In genomic region chr14:20654690-20655421, GRCm38 (mm10) we compare ENCODE assay signal across 23 mouse cellular contexts. TPM values are rescaled to one million over a fixed set of nuclear protein-coding genes. Genes with fewer than 3 reads are reported as not detected.
DNase-seq lines count a peak whose midpoint lies in the region; ATAC-seq and TF ChIP-seq lines count a peak whose summit lies in the region.
"Had no signal": no experiment of that assay in that cellular context is flagged by ENCODE, and none has a peak within 500 bp of the region (broad histone marks: within the 10 kb centered on the region; RNA-seq: fewer than 3 reads in every experiment).

No protein-coding gene starts in this region.

- no peak overlapping the region for H3K4me3 ChIP-seq in heart, embryonic 14.5 days (ENCODE audit: control insufficient read depth in 1 of 2, insufficient read depth in 1 of 2, low read depth in 1 of 2, low read length in 2 of 2)
- H3K4me3 ChIP-seq in embryonic fibroblast, embryonic 13.5 days (ENCODE audit: insufficient read depth, low read length): no peak overlapping the region
- no peak overlapping the region for H3K4me3 ChIP-seq in intestine, postnatal 0 days (ENCODE audit: low read depth, low read length)
- H3K4me3 ChIP-seq: embryonic facial prominence, embryonic 13.5 days; layer of hippocampus, adult 2 months; megakaryocyte, embryonic 14.5 days had no signal

- peak; percentile 54 for DNase-seq in adrenal gland, postnatal 14 days
- no peak for DNase-seq in adrenal gland, postnatal 25 days
- no peak for DNase-seq in heart, adult 18-20 months
- no peak for DNase-seq in gastrocnemius, postnatal 4 days (ENCODE audit: low spot score in 2 of 2)
- DNase-seq: B cell, adult 2 months; cerebellum, adult 11 months; left cerebral cortex, postnatal 4 days; lung, embryonic 14.5 days; spleen, adult 18-20 months had no signal

- H3K9me3 ChIP-seq in heart, embryonic 14.5 days (ENCODE audit: control insufficient read depth, low read length): no peaks in the 10 kb centered on the region
- no peaks in the 10 kb centered on the region for H3K9me3 ChIP-seq in intestine, postnatal 0 days (ENCODE audit: control insufficient read depth)
- H3K9me3 ChIP-seq: embryonic facial prominence, embryonic 13.5 days; megakaryocyte, embryonic 14.5 days had no signal

- ATAC-seq in heart, embryonic 14.5 days (ENCODE audit: insufficient number of reproducible peaks, insufficient read depth, low FRiP score, low read depth): no peak
- ATAC-seq in monocyte, adult 5-6 weeks (replicated peaks; ENCODE audit: insufficient number of reproducible peaks, low FRiP score, low TSS enrichment, poor library complexity, severe bottlenecking): peak; percentile 76
- ATAC-seq in intestine, postnatal 0 days: no peak
- ATAC-seq: intestine, embryonic 16.5 days; midbrain, embryonic 16.5 days had no signal

- no peak for TF ChIP-seq CTCF in embryonic fibroblast, embryonic 13.5 days (IDR thresholded peaks at IDR 0.05; ENCODE audit: borderline replicate concordance, insufficient read depth, low read length)
- TF ChIP-seq CTCF in intestine, postnatal 0 days (IDR thresholded peaks at IDR 0.05; ENCODE audit: low read depth): no peak

- peaks cover 14 to 21% of the 10 kb centered on the region in 2 experiments for H3K4me1 ChIP-seq in heart, embryonic 14.5 days (ENCODE audit: control insufficient read depth in 2 of 2, insufficient read depth in 2 of 2, low read length in 2 of 2)
- H3K4me1 ChIP-seq in embryonic fibroblast, embryonic 13.5 days (ENCODE audit: control insufficient read depth, insufficient read depth, low read length): 0 out of 2 replicates have a peak, but pooled peaks cover 2% of the 10 kb centered on the region
- H3K4me1 ChIP-seq in intestine, postnatal 0 days (replicated peaks; ENCODE audit: control insufficient read depth, insufficient read depth, low read length): no peaks in the 10 kb centered on the region
- H3K4me1 ChIP-seq: embryonic facial prominence, embryonic 13.5 days had no signal

- H3K27ac ChIP-seq in heart, embryonic 14.5 days (replicated peaks in 1 of 2; ENCODE audit: control insufficient read depth in 1 of 2, insufficient read depth in 1 of 2, low read depth in 2 of 2, low read length in 2 of 2): peak overlapping the region; percentile 15 to 52; a peak in 2 of 4 replicates
- H3K27ac ChIP-seq in embryonic fibroblast, embryonic 13.5 days (ENCODE audit: insufficient read depth, low read length): peak overlapping the region; percentile 35; the same call in 1 of the 2 replicates
- no peak overlapping the region for H3K27ac ChIP-seq in intestine, postnatal 0 days (ENCODE audit: low read depth, low read length)
- H3K27ac ChIP-seq: embryonic facial prominence, embryonic 13.5 days; hindbrain, embryonic 14.5 days; kidney, postnatal 0 days; layer of hippocampus, adult 2 months had no signal

- H3K4me2 ChIP-seq in heart, embryonic 14.5 days (ENCODE audit: low read length): no peak overlapping the region
- H3K4me2 ChIP-seq in intestine, postnatal 0 days (replicated peaks; ENCODE audit: low read depth): no peak overlapping the region
- H3K4me2 ChIP-seq: embryonic facial prominence, embryonic 13.5 days; hindbrain, embryonic 14.5 days; liver, embryonic 11.5 days; lung, embryonic 14.5 days had no signal

- 60% methylated on average over 9 of the region's 9 CpGs for WGBS in heart, embryonic 14.5 days
- WGBS in intestine, postnatal 0 days: 68% methylated on average over 9 of the region's 9 CpGs

- H3K36me3 ChIP-seq in heart, embryonic 14.5 days (ENCODE audit: control insufficient read depth, insufficient read depth, low read length): peaks cover 4% of the 10 kb centered on the region; the same call in 1 of the 2 replicates
- H3K36me3 ChIP-seq in intestine, postnatal 0 days (ENCODE audit: control insufficient read depth, insufficient read depth): no peaks in the 10 kb centered on the region
- H3K36me3 ChIP-seq: embryonic facial prominence, embryonic 13.5 days had no signal

- no peaks in the 10 kb centered on the region for H3K27me3 ChIP-seq in heart, embryonic 14.5 days (ENCODE audit: control insufficient read depth, insufficient read depth, low read length)
- H3K27me3 ChIP-seq in intestine, postnatal 0 days (replicated peaks; ENCODE audit: control insufficient read depth, insufficient read depth, low read length): no peaks in the 10 kb centered on the region
- H3K27me3 ChIP-seq: embryonic facial prominence, embryonic 13.5 days had no signal

- no peak overlapping the region for H3K9ac ChIP-seq in heart, embryonic 14.5 days (ENCODE audit: low read length)
- H3K9ac ChIP-seq in intestine, postnatal 0 days (ENCODE audit: low read depth, low read length): no peak overlapping the region
- H3K9ac ChIP-seq: embryonic facial prominence, embryonic 13.5 days; hindbrain, embryonic 14.5 days; lung, embryonic 14.5 days had no signal

- TF ChIP-seq POLR2A in embryonic fibroblast, embryonic 13.5 days (IDR thresholded peaks at IDR 0.05; ENCODE audit: low read depth, low read length): no peak

RNA-seq across cellular contexts. Expression of gene Myoz1, which starts 1.5 kb away (rescaled TPM):
- not detected in 2 replicates for total RNA-seq in adrenal gland, postnatal 14 days (2021)
- not detected in 2 replicates for total RNA-seq in adrenal gland, postnatal 25 days (2021)
- 18.5 and 20.2 TPM in 2 replicates for polyA plus RNA-seq in heart, embryonic 14.5 days (2014; fragmentation: Nextera tagmentation; extraction: Ambion mirVana)
- total RNA-seq in heart, adult 18-20 months (2021): under 1 TPM; 0.35 to 0.54 TPM
- polyA plus RNA-seq in embryonic fibroblast, embryonic 13.5 days (2011; ENCODE audit: insufficient read length, low read depth, missing spikeins): not detected in 2 replicates
- total RNA-seq in monocyte, adult 5-6 weeks (2017): 1.1 TPM in 1 of 3 replicates, not detected in the others
- not detected in 2 replicates for polyA plus RNA-seq in intestine, postnatal 0 days (2015; fragmentation: Nextera tagmentation; extraction: Ambion mirVana)
- 1,000 to 10,000 TPM; 1,287 to 1,360 TPM for total RNA-seq in gastrocnemius, postnatal 4 days (2021)
- total RNA-seq: layer of hippocampus, adult 2 months; left cerebral cortex, adult 18-20 months; left cerebral cortex, postnatal 4 days had no signal
- polyA plus RNA-seq: cortical plate, adult 2 months; hindbrain, embryonic 14.5 days had no signal

RNA-seq across cellular contexts. Expression of gene Synpo2l, which starts 13.3 kb away (rescaled TPM):
- total RNA-seq in adrenal gland, postnatal 14 days (2021): 0.19 and 0.71 TPM in 2 replicates
- total RNA-seq in adrenal gland, postnatal 25 days (2021): 0.18 TPM in 1 of 2 replicates, not detected in the other
- 153 and 172 TPM in 2 replicates for polyA plus RNA-seq in heart, embryonic 14.5 days (2014; fragmentation: Nextera tagmentation; extraction: Ambion mirVana)
- total RNA-seq in heart, adult 18-20 months (2021): 10 to 100 TPM; 87.3 to 87.9 TPM
- 0.33 TPM in 1 of 2 replicates, not detected in the other for polyA plus RNA-seq in embryonic fibroblast, embryonic 13.5 days (2011; ENCODE audit: insufficient read length, low read depth, missing spikeins)
- total RNA-seq in monocyte, adult 5-6 weeks (2017): not detected in 3 replicates
- 0.23 and 0.27 TPM in 2 replicates for polyA plus RNA-seq in intestine, postnatal 0 days (2015; fragmentation: Nextera tagmentation; extraction: Ambion mirVana)
- 100 to 1,000 TPM; 274 to 291 TPM for total RNA-seq in gastrocnemius, postnatal 4 days (2021)

RNA-seq across cellular contexts. Expression of gene Usp54, which starts 14.0 kb away (rescaled TPM):
- 13.5 and 14.8 TPM in 2 replicates for total RNA-seq in adrenal gland, postnatal 14 days (2021)
- 13.2 and 16.7 TPM in 2 replicates for total RNA-seq in adrenal gland, postnatal 25 days (2021)
- polyA plus RNA-seq in heart, embryonic 14.5 days (2014; fragmentation: Nextera tagmentation; extraction: Ambion mirVana): 5.5 and 6.1 TPM in 2 replicates
- 10 to 100 TPM; 12.0 to 14.4 TPM for total RNA-seq in heart, adult 18-20 months (2021)
- polyA plus RNA-seq in embryonic fibroblast, embryonic 13.5 days (2011; ENCODE audit: insufficient read length, low read depth, missing spikeins): 7.1 and 8.4 TPM in 2 replicates
- total RNA-seq in monocyte, adult 5-6 weeks (2017): 0.57 to 5.1 TPM (median 2.0 TPM) in 3 replicates
- 2.2 and 2.6 TPM in 2 replicates for polyA plus RNA-seq in intestine, postnatal 0 days (2015; fragmentation: Nextera tagmentation; extraction: Ambion mirVana)
- total RNA-seq in gastrocnemius, postnatal 4 days (2021): 10 to 100 TPM; 12.6 to 14.3 TPM

RNA-seq across cellular contexts. Expression of gene Sec24c, which starts 19.3 kb away (rescaled TPM):
- 137 and 149 TPM in 2 replicates for total RNA-seq in adrenal gland, postnatal 14 days (2021)
- 119 and 125 TPM in 2 replicates for total RNA-seq in adrenal gland, postnatal 25 days (2021)
- 69.2 and 75.7 TPM in 2 replicates for polyA plus RNA-seq in heart, embryonic 14.5 days (2014; fragmentation: Nextera tagmentation; extraction: Ambion mirVana)
- 10 to 100 TPM; 95.8 to 97.9 TPM for total RNA-seq in heart, adult 18-20 months (2021)
- 85.1 and 91.8 TPM in 2 replicates for polyA plus RNA-seq in embryonic fibroblast, embryonic 13.5 days (2011; ENCODE audit: insufficient read length, low read depth, missing spikeins)
- 156 to 200 TPM (median 191 TPM) in 3 replicates for total RNA-seq in monocyte, adult 5-6 weeks (2017)
- 51.0 and 53.8 TPM in 2 replicates for polyA plus RNA-seq in intestine, postnatal 0 days (2015; fragmentation: Nextera tagmentation; extraction: Ambion mirVana)
- total RNA-seq in gastrocnemius, postnatal 4 days (2021): 10 to 100 TPM; 95.4 to 97.9 TPM

RNA-seq across cellular contexts. Expression of gene Fut11, which starts 39.9 kb away (rescaled TPM):
- total RNA-seq in adrenal gland, postnatal 14 days (2021): 17.0 and 18.7 TPM in 2 replicates
- total RNA-seq in adrenal gland, postnatal 25 days (2021): 18.0 and 22.5 TPM in 2 replicates
- 16.5 and 17.8 TPM in 2 replicates for polyA plus RNA-seq in heart, embryonic 14.5 days (2014; fragmentation: Nextera tagmentation; extraction: Ambion mirVana)
- total RNA-seq in heart, adult 18-20 months (2021): 1 to 10 TPM; 4.6 to 6.1 TPM
- 14.5 and 24.4 TPM in 2 replicates for polyA plus RNA-seq in embryonic fibroblast, embryonic 13.5 days (2011; ENCODE audit: insufficient read length, low read depth, missing spikeins)
- 5.0 to 9.7 TPM (median 8.2 TPM) in 3 replicates for total RNA-seq in monocyte, adult 5-6 weeks (2017)
- 7.4 and 8.4 TPM in 2 replicates for polyA plus RNA-seq in intestine, postnatal 0 days (2015; fragmentation: Nextera tagmentation; extraction: Ambion mirVana)
- 10 to 100 TPM; 16.0 to 16.4 TPM for total RNA-seq in gastrocnemius, postnatal 4 days (2021)

Comparison
In these comparisons a context has a peak if more than half of its experiments do, and no peak if none do; other contexts are left out.
1. RNA of gene Myoz1, which starts 1.5 kb away (total RNA-seq): 1,287 to 1,360 TPM in gastrocnemius, postnatal 4 days; 1.1 TPM in monocyte, adult 5-6 weeks, 0.35 to 0.54 TPM in heart, adult 18-20 months, not detected in adrenal gland, postnatal 25 days and not detected in adrenal gland, postnatal 14 days; every median in the first group is over 100 times any median in the second.
2. RNA of gene Synpo2l, which starts 13.3 kb away (total RNA-seq): 274 to 291 TPM in gastrocnemius, postnatal 4 days and 87.3 to 87.9 TPM in heart, adult 18-20 months; 0.19 to 0.71 TPM in adrenal gland, postnatal 14 days, 0.18 TPM in adrenal gland, postnatal 25 days and not detected in monocyte, adult 5-6 weeks; every median in the first group is over 10 times any median in the second.